Mouse (Mus musculus) 3T3-L1 (cell line): Measurements from ENCODE around the gene Mcrip2.

ENCODE experiments used
- DNase-seq: peaks from one replicate; pipeline ENCODE4 v3.0.0-alpha.2; 2015; ENCODE audit warnings: low read depth, low spot score

Mcrip2 gene

GRCm38 (mm10) chr17:25818851-25819780, 49.4 kb downstream of the Mcrip2 start:
- no peak for DNase-seq

GRCm38 (mm10) chr17:25817662-25818061, 50.9 kb downstream of the Mcrip2 start:
- DNase-seq, result no peak
